Mouse (Mus musculus): ENCODE measurements at regions not wholly inside any gene's neighbourhood (a gene's known extent, or its start where the extent isn't known, plus 50 kb on each side); places are given as distances from the start of the nearest gene placed in this dataset.
"Not testable (repeated sequence)": the region's sequence is repeated elsewhere in the genome, so short reads cannot be mapped to it uniquely, and the experiment has no call there.

DNA sequence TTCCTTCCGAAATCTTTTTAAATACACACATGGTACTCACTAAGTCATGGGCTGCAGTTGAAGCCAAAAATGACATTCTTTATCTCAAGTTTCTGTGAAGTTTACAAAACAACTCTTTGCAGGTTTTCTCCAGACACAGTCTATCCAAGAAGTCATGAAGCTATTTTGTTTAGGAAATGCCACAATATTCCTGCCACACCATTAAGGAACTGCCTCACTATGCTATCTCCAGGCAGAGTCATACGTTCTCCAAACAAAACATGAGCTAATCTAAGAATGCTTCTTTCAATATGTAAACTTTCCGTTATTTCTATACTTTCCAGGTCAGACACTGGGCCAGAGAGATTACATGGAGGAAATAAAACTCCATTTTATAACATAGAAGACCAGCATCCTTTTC lies 198.7 kb upstream of the Fbxl7 start:
- H3K36me3 ChIP-seq (ENCODE audit: control insufficient read depth, insufficient read depth, low read length), result no peaks in the 10 kb centered on the region
- no peak overlapping the region for H3K9ac ChIP-seq (ENCODE audit: low read depth, low read length)
- H3K4me2 ChIP-seq (replicated peaks; ENCODE audit: low read depth, low read length), result no peak overlapping the region
- WGBS, result 73% methylated on average over 3 of the region's 3 CpGs
- H3K4me3 ChIP-seq (ENCODE audit: low read length), result no peak overlapping the region
- ATAC-seq (ENCODE audit: low FRiP score, low TSS enrichment), result no peak
- no peaks in the 10 kb centered on the region for H3K9me3 ChIP-seq (ENCODE audit: control insufficient read depth, low read length)
- no peaks in the 10 kb centered on the region for H3K4me1 ChIP-seq (ENCODE audit: control insufficient read depth, insufficient read depth, low read length)
- no peak overlapping the region for H3K27ac ChIP-seq (ENCODE audit: low read depth, low read length)
- no peaks in the 10 kb centered on the region for H3K27me3 ChIP-seq (ENCODE audit: control insufficient read depth, insufficient read depth, low read length)

DNA sequence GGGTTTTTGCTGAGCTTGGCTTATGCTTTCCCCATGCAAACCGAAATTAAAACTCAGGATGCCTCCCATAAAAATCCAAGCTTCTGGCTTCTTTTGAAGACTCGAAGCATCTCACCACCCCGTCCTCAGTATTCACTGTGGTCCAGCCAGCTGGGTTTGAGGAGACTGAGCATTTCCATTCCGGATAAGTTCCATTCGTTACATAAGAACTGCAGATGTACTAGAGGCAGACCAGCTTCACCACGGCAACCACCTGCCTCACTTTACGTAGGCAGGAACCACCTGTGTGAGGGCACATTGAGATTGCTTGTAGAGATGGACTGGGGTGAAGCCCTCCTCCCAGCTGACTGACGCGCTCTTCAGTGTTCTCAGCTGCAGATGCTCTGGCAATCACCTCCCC lies 199.9 kb upstream of the Fbxl7 start:
- H3K4me2 ChIP-seq (replicated peaks; ENCODE audit: low read depth, low read length), result no peak overlapping the region
- WGBS, result 80% methylated on average over 9 of the region's 9 CpGs
- H3K27ac ChIP-seq (ENCODE audit: low read depth, low read length), result no peak overlapping the region
- H3K36me3 ChIP-seq (ENCODE audit: control insufficient read depth, insufficient read depth, low read length), result no peaks in the 10 kb centered on the region
- H3K27me3 ChIP-seq (ENCODE audit: control insufficient read depth, insufficient read depth, low read length), result no peaks in the 10 kb centered on the region
- no peak overlapping the region for H3K9ac ChIP-seq (ENCODE audit: low read depth, low read length)
- no peaks in the 10 kb centered on the region for H3K4me1 ChIP-seq (ENCODE audit: control insufficient read depth, insufficient read depth, low read length)
- ATAC-seq (ENCODE audit: low FRiP score, low TSS enrichment), result no peak
- H3K4me3 ChIP-seq (ENCODE audit: low read length), result no peak overlapping the region
- no peaks in the 10 kb centered on the region for H3K9me3 ChIP-seq (ENCODE audit: control insufficient read depth, low read length)

GRCm38 (mm10) chr15:27101610-27102009 lies 206.2 kb upstream of the Fbxl7 start:
- not testable (repeated sequence) for H3K36me3 ChIP-seq (ENCODE audit: control insufficient read depth, insufficient read depth, low read length); H3K27me3 ChIP-seq (ENCODE audit: control insufficient read depth, insufficient read depth, low read length); H3K9me3 ChIP-seq (ENCODE audit: control insufficient read depth, low read length); H3K4me3 ChIP-seq (ENCODE audit: low read length); H3K4me2 ChIP-seq (replicated peaks; ENCODE audit: low read depth, low read length); H3K9ac ChIP-seq (ENCODE audit: low read depth, low read length); ATAC-seq (ENCODE audit: low FRiP score, low TSS enrichment); H3K4me1 ChIP-seq (ENCODE audit: control insufficient read depth, insufficient read depth, low read length); H3K27ac ChIP-seq (ENCODE audit: low read depth, low read length)
- 89% methylated on average over 2 of the region's 2 CpGs for WGBS

DNA sequence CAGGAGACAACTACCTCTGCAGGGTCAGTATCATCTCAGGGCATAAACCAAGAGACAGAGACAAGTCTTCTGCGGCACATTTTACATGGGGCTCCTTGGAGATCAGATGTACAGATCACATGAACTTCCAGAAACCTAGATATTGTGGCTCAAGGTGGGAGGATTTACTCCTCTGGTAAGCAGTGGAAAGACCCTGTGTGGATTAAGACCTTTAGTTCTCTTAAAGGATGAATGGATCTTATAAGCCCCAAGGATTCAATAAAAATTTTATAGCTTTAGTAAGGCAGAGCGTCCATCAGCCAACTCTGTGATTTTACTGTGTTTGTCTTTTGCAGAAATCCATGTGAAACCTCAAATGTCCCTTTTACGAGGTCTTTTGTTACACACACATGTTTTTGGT lies 213.8 kb upstream of the Fbxl7 start:
- H3K4me2 ChIP-seq (replicated peaks; ENCODE audit: low read depth, low read length), result no peak overlapping the region
- no peak overlapping the region for H3K9ac ChIP-seq (ENCODE audit: low read depth, low read length)
- H3K27ac ChIP-seq (ENCODE audit: low read depth, low read length), result no peak overlapping the region
- WGBS, result 66% methylated on average over 3 of the region's 3 CpGs
- no peaks in the 10 kb centered on the region for H3K9me3 ChIP-seq (ENCODE audit: control insufficient read depth, low read length)
- H3K4me1 ChIP-seq (ENCODE audit: control insufficient read depth, insufficient read depth, low read length), result no peaks in the 10 kb centered on the region
- no peaks in the 10 kb centered on the region for H3K36me3 ChIP-seq (ENCODE audit: control insufficient read depth, insufficient read depth, low read length)
- ATAC-seq (ENCODE audit: low FRiP score, low TSS enrichment), result no peak
- no peaks in the 10 kb centered on the region for H3K27me3 ChIP-seq (ENCODE audit: control insufficient read depth, insufficient read depth, low read length)
- H3K4me3 ChIP-seq (ENCODE audit: low read length), result no peak overlapping the region

- no peak for ATAC-seq (ENCODE audit: low FRiP score, low TSS enrichment)
- no peak overlapping the region for H3K4me3 ChIP-seq (ENCODE audit: low read length)
- no peak overlapping the region for H3K9ac ChIP-seq (ENCODE audit: low read depth, low read length)
- H3K36me3 ChIP-seq (ENCODE audit: control insufficient read depth, insufficient read depth, low read length), result no peaks in the 10 kb centered on the region
- WGBS, result 12% methylated on average over 1 of the region's 1 CpGs
- H3K4me2 ChIP-seq (replicated peaks; ENCODE audit: low read depth, low read length), result no peak overlapping the region
- H3K9me3 ChIP-seq (ENCODE audit: control insufficient read depth, low read length), result no peaks in the 10 kb centered on the region
- H3K27me3 ChIP-seq (ENCODE audit: control insufficient read depth, insufficient read depth, low read length), result no peaks in the 10 kb centered on the region
- no peaks in the 10 kb centered on the region for H3K4me1 ChIP-seq (ENCODE audit: control insufficient read depth, insufficient read depth, low read length)
- H3K27ac ChIP-seq (ENCODE audit: low read depth, low read length), result no peak overlapping the region; the same call in 1 of the 2 replicates
Measured at GRCm38 (mm10) chr15:27129697-27130096, 234.3 kb upstream of the Fbxl7 start.

DNA sequence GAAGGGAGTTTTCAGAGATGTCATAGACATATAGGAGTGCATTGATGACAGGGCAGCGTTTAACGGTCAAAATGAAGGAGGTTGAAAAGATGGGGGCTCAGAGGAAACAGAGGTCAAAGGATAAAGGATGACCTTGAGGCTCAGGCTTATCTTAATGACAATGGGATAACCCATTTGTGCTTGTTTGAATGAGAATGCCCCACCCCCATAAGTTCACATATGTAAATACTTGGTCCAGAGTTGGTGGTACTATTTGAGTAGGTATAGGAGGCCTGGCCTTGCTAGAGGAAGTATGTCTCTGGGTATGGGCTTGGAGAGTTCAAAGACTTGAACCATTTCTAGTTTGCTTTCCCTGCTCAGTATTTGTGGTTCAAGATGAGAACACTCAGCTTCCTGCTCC lies 237.4 kb upstream of the Fbxl7 start:
- 77% methylated on average over 2 of the region's 2 CpGs for WGBS
- Histone ChIP-seq H3K36me3 (ENCODE audit: control insufficient read depth, insufficient read depth, low read length) (no peaks in the 10 kb centered on the region), H3K4me1 (ENCODE audit: control insufficient read depth, insufficient read depth, low read length) (no peaks in the 10 kb centered on the region), H3K9me3 (ENCODE audit: control insufficient read depth, low read length) (no peaks in the 10 kb centered on the region), H3K4me2 (replicated peaks; ENCODE audit: low read depth, low read length) (no peak overlapping the region), H3K27ac (ENCODE audit: low read depth, low read length) (no peak overlapping the region), H3K9ac (ENCODE audit: low read depth, low read length) (no peak overlapping the region), H3K27me3 (ENCODE audit: control insufficient read depth, insufficient read depth, low read length) (no peaks in the 10 kb centered on the region), H3K4me3 (ENCODE audit: low read length) (no peak overlapping the region)
- ATAC-seq (ENCODE audit: low FRiP score, low TSS enrichment), result no peak

DNA sequence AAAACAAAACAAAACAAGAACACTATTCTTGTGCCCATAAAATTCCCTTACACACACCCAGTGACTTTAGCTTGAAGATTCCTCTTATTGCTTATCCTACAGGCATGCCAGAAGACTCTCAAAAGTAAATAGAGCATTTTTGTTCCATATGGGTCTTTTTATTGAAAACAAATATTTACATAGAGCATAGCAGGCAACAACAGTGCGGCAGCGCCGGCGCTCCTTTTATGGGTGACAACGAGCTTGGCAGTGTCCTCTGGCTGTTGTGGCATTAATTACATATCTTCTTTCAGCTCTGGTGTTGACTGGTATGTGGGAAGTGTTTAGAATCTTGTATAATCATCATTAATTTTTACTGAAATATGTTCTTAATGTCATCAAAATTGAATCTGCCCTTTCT lies 242.2 kb upstream of the Fbxl7 start:
- no peaks in the 10 kb centered on the region for H3K27me3 ChIP-seq (ENCODE audit: control insufficient read depth, insufficient read depth, low read length)
- no peaks in the 10 kb centered on the region for H3K9me3 ChIP-seq (ENCODE audit: control insufficient read depth, low read length)
- H3K4me3 ChIP-seq (ENCODE audit: low read length), result no peak overlapping the region
- H3K36me3 ChIP-seq (ENCODE audit: control insufficient read depth, insufficient read depth, low read length), result no peaks in the 10 kb centered on the region
- no peak overlapping the region for H3K27ac ChIP-seq (ENCODE audit: low read depth, low read length)
- no peak for ATAC-seq (ENCODE audit: low FRiP score, low TSS enrichment)
- no peak overlapping the region for H3K9ac ChIP-seq (ENCODE audit: low read depth, low read length)
- H3K4me1 ChIP-seq (ENCODE audit: control insufficient read depth, insufficient read depth, low read length), result no peaks in the 10 kb centered on the region
- 76% methylated on average over 5 of the region's 5 CpGs for WGBS
- no peak overlapping the region for H3K4me2 ChIP-seq (replicated peaks; ENCODE audit: low read depth, low read length)

DNA sequence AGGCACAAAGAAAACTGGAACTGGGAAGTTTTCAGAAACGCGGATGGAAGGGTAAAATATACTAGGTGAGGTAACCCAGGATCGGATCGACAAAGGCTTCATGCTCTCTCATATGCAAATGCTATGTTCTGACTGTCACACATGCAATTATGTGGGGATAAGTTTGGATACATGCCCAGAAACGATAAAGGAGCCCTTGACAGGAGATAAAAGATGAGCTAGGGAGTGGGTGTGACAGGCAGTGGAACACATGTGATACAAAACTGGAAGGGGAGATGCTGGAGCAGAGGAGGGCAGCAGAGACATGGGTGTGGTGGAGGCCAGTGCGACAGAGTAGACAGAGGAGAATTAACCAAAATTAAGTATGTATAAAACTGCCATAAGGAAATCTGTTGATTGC lies 250.5 kb upstream of the Fbxl7 start:
- Histone ChIP-seq H3K27me3 (ENCODE audit: control insufficient read depth, insufficient read depth, low read length) (no peaks in the 10 kb centered on the region), H3K4me2 (replicated peaks; ENCODE audit: low read depth, low read length) (no peak overlapping the region), H3K36me3 (ENCODE audit: control insufficient read depth, insufficient read depth, low read length) (no peaks in the 10 kb centered on the region), H3K9ac (ENCODE audit: low read depth, low read length) (no peak overlapping the region), H3K4me1 (ENCODE audit: control insufficient read depth, insufficient read depth, low read length) (no peaks in the 10 kb centered on the region), H3K27ac (ENCODE audit: low read depth, low read length) (no peak overlapping the region), H3K9me3 (ENCODE audit: control insufficient read depth, low read length) (no peaks in the 10 kb centered on the region), H3K4me3 (ENCODE audit: low read length) (no peak overlapping the region)
- 73% methylated on average over 6 of the region's 6 CpGs for whole genome bisulfite sequencing
- ATAC-seq (ENCODE audit: low FRiP score, low TSS enrichment), result no peak

- WGBS, result 62% methylated on average over 5 of the region's 5 CpGs
- H3K4me1 ChIP-seq (ENCODE audit: control insufficient read depth, insufficient read depth, low read length), result 0 out of 2 replicates have a peak, but pooled peaks cover 2% of the 10 kb centered on the region
- no peak overlapping the region for H3K4me3 ChIP-seq (ENCODE audit: low read length)
- ATAC-seq (ENCODE audit: low FRiP score, low TSS enrichment), result no peak
- H3K4me2 ChIP-seq (replicated peaks; ENCODE audit: low read depth, low read length), result no peak overlapping the region
- H3K9me3 ChIP-seq (ENCODE audit: control insufficient read depth, low read length), result no peaks in the 10 kb centered on the region
- no peaks in the 10 kb centered on the region for H3K27me3 ChIP-seq (ENCODE audit: control insufficient read depth, insufficient read depth, low read length)
- H3K27ac ChIP-seq (ENCODE audit: low read depth, low read length), result no peak overlapping the region
- H3K9ac ChIP-seq (ENCODE audit: low read depth, low read length), result no peak overlapping the region
- no peaks in the 10 kb centered on the region for H3K36me3 ChIP-seq (ENCODE audit: control insufficient read depth, insufficient read depth, low read length)
Measured at GRCm38 (mm10) chr15:27160986-27161385, 265.6 kb upstream of the Fbxl7 start.

DNA sequence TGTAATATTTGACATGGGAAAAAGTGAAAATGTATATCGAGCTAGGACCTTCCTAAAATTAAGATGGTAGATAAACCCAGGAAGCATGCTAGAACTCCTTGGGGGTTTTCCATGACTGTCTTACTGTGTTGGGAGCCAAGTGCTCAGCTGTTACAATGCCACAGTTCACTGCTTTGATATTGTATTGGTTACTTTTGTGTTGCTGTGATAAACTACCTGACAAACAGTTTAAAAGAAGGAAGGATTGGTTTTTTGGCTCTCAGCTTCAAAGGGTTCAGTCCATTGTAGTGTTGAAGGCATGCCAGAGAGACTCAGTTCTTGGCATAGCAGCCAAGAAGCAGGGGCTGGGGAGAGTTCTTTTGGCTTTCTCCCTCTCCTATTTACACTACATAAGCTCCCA lies 272.1 kb upstream of the Fbxl7 start:
- no peak for ATAC-seq (ENCODE audit: low FRiP score, low TSS enrichment)
- Histone ChIP-seq H3K4me2 (replicated peaks; ENCODE audit: low read depth, low read length) (no peak overlapping the region), H3K27ac (ENCODE audit: low read depth, low read length) (no peak overlapping the region), H3K36me3 (ENCODE audit: control insufficient read depth, insufficient read depth, low read length) (no peaks in the 10 kb centered on the region), H3K4me3 (ENCODE audit: low read length) (no peak overlapping the region), H3K9me3 (ENCODE audit: control insufficient read depth, low read length) (no peaks in the 10 kb centered on the region), H3K9ac (ENCODE audit: low read depth, low read length) (no peak overlapping the region), H3K27me3 (ENCODE audit: control insufficient read depth, insufficient read depth, low read length) (no peaks in the 10 kb centered on the region), H3K4me1 (ENCODE audit: control insufficient read depth, insufficient read depth, low read length) (no peaks in the 10 kb centered on the region)
- WGBS, result 82% methylated on average over 1 of the region's 1 CpGs

All from kidney, embryonic 14.5 days (tissue).